Mouse (Mus musculus) cerebellum, adult 2 months (tissue): ENCODE measurements around the gene Stag1. TPM values are rescaled to one million over a fixed set of nuclear protein-coding genes. Genes with fewer than 3 reads are reported as not detected.

Experiments used
- DNase-seq, 2 experiments: peaks; one replicate each; pipeline ENCODE4 v3.0.0; 2021
- H3K27ac ChIP-seq: fragments of 200-500 bp; 2 replicates; pipeline ENCODE4 v1.5.1; 2012; ENCODE audit warnings: low read length, control low read depth, inconsistent platforms; ENCODE audit not compliant: insufficient read depth
- H3K27me3 ChIP-seq: fragments of 200-500 bp; 2 replicates; pipeline ENCODE4 v1.6.1; 2012; ENCODE audit warnings: inconsistent platforms, mild to moderate bottlenecking, low read length, moderate library complexity; ENCODE audit not compliant: control insufficient read depth, insufficient read depth
- H3K4me1 ChIP-seq: fragments of 200-500 bp; 2 replicates; pipeline ENCODE4 v1.6.1; 2011; ENCODE audit warnings: low read length; ENCODE audit not compliant: control insufficient read depth, insufficient read depth
- H3K4me3 ChIP-seq: fragments of 200-500 bp; replicated peaks from 2 replicates; pipeline ENCODE3; 2011; ENCODE audit warnings: mild to moderate bottlenecking, low read depth, low read length, control low read depth; ENCODE audit not compliant: insufficient read depth
- CTCF ChIP-seq: fragments of 200-500 bp; IDR thresholded peaks from 2 replicates; pipeline ENCODE4 v1.5.1; 2011; ENCODE audit warnings: low read depth, mild to moderate bottlenecking, control low read depth, low read length, moderate library complexity, borderline replicate concordance; ENCODE audit not compliant: insufficient read depth
- POLR2A ChIP-seq: fragments of 200-500 bp; IDR thresholded peaks from 2 replicates; pipeline ENCODE4 v1.6.1; 2011; ENCODE audit warnings: low read length, control low read depth, borderline replicate concordance; ENCODE audit not compliant: insufficient read depth
- WGBS: fragments of 180-500 bp; shearing (Covaris S2); methylation state at CpG from one replicate; pipeline ENCODE4 v1.1.7; 2018; 5-methylcytosine and 5-hydroxymethylcytosine counted together
- polyA plus RNA-seq: library from polyadenylated mRNA; depleted of rRNA; stranded (reverse); fragments of >200 nt; gene quantifications from 2 replicates; pipeline ENCODE4 v1.2.3, GENCODE M21; 2012

Stag1 gene
- polyA plus RNA-seq, 1 experiment: 32.0 TPM

GRCm38 (mm10) chr9:100644071-100644771, 46.6 kb downstream of the Stag1 start:
- 1% methylated on average over 56 of the region's 64 CpGs for WGBS
- peaks cover 5% of the 10 kb centered on the region; the same call in 1 of the 2 replicates for H3K4me1 ChIP-seq
- peak; percentile 78 to 79 for DNase-seq
- peak overlapping the region; percentile 100 for H3K27ac ChIP-seq
- H3K4me3 ChIP-seq: peak overlapping the region; percentile 90
- TF ChIP-seq POLR2A: peak; percentile 38; the same call in 1 of the 2 replicates
- no peak for TF ChIP-seq CTCF
- H3K27me3 ChIP-seq: no peaks in the 10 kb centered on the region

GRCm38 (mm10) chr9:100645026-100645940, 47.7 kb downstream of the Stag1 start:
- no peak overlapping the region for H3K27ac ChIP-seq
- peak overlapping the region; percentile 12 for H3K4me3 ChIP-seq

GRCm38 (mm10) chr9:100646276-100646675, 48.7 kb downstream of the Stag1 start:
- WGBS: 75% methylated on average over 2 of the region's 2 CpGs
- Histone ChIP-seq H3K4me1 (peaks cover 5% of the 10 kb centered on the region; the same call in 1 of the 2 replicates), H3K27ac (no peak overlapping the region), H3K4me3 (no peak overlapping the region), H3K27me3 (no peaks in the 10 kb centered on the region)
- no peak for TF ChIP-seq POLR2A
- TF ChIP-seq CTCF: no peak
- no peak for DNase-seq

More at GRCm38 (mm10) chr9:100645026-100645940, 47.7 kb downstream of the Stag1 start:
- no peak for DNase-seq
- Histone ChIP-seq H3K27me3 (no peaks in the 10 kb centered on the region), H3K4me1 (peaks cover 5% of the 10 kb centered on the region; the same call in 1 of the 2 replicates)
- 8% methylated on average over 8 of the region's 8 CpGs for WGBS
- TF ChIP-seq POLR2A: no peak
- TF ChIP-seq CTCF: no peak

GRCm38 (mm10) chr9:100647774-100648323, 50.3 kb downstream of the Stag1 start:
- no peak for DNase-seq
- H3K27ac ChIP-seq: no peak overlapping the region
- no peaks in the 10 kb centered on the region for H3K27me3 ChIP-seq
- H3K4me1 ChIP-seq: peaks cover 2% of the 10 kb centered on the region; the same call in 1 of the 2 replicates
- no peak overlapping the region for H3K4me3 ChIP-seq
- no peak for TF ChIP-seq CTCF
- no peak for TF ChIP-seq POLR2A
- 58% methylated on average over 2 of the region's 2 CpGs for WGBS

- DNase-seq: no peak
- no peak overlapping the region for H3K4me3 ChIP-seq
- H3K27ac ChIP-seq: no peak overlapping the region
- no peak for TF ChIP-seq CTCF
- TF ChIP-seq POLR2A: no peak
- H3K27me3 ChIP-seq: no peaks in the 10 kb centered on the region
- H3K4me1 ChIP-seq: no peaks in the 10 kb centered on the region; the same call in 1 of the 2 replicates
- WGBS: 78% methylated on average over 3 of the region's 3 CpGs
Measured at GRCm38 (mm10) chr9:100654104-100654503, 56.5 kb downstream of the Stag1 start.

- TF ChIP-seq CTCF: no peak
- no peak for TF ChIP-seq POLR2A
- 94% methylated on average over 4 of the region's 4 CpGs for WGBS
- Histone ChIP-seq H3K4me3 (no peak overlapping the region), H3K4me1 (no peaks in the 10 kb centered on the region; the same call in 1 of the 2 replicates), H3K27ac (no peak overlapping the region), H3K27me3 (no peaks in the 10 kb centered on the region)
- DNase-seq: no peak
Measured at GRCm38 (mm10) chr9:100656058-100656457, 58.5 kb downstream of the Stag1 start.

- H3K27me3 ChIP-seq: no peaks in the 10 kb centered on the region
- H3K4me3 ChIP-seq: no peak overlapping the region
- H3K27ac ChIP-seq: no peak overlapping the region
- no peak for TF ChIP-seq POLR2A
- no peak for TF ChIP-seq CTCF
- no peak for DNase-seq
- no peaks in the 10 kb centered on the region; the same call in none of the 2 replicates for H3K4me1 ChIP-seq
Measured at GRCm38 (mm10) chr9:100660587-100660986, 63.0 kb downstream of the Stag1 start.
